Mouse (Mus musculus): ENCODE measurements around the gene Tbc1d25. TPM values are rescaled to one million over a fixed set of nuclear protein-coding genes. Genes with fewer than 3 reads are reported as not detected.

The Tbc1d25 gene
- polyA plus RNA-seq (2012; rRNA removed), result 10.1 and 13.4 TPM in 2 replicates

DNA sequence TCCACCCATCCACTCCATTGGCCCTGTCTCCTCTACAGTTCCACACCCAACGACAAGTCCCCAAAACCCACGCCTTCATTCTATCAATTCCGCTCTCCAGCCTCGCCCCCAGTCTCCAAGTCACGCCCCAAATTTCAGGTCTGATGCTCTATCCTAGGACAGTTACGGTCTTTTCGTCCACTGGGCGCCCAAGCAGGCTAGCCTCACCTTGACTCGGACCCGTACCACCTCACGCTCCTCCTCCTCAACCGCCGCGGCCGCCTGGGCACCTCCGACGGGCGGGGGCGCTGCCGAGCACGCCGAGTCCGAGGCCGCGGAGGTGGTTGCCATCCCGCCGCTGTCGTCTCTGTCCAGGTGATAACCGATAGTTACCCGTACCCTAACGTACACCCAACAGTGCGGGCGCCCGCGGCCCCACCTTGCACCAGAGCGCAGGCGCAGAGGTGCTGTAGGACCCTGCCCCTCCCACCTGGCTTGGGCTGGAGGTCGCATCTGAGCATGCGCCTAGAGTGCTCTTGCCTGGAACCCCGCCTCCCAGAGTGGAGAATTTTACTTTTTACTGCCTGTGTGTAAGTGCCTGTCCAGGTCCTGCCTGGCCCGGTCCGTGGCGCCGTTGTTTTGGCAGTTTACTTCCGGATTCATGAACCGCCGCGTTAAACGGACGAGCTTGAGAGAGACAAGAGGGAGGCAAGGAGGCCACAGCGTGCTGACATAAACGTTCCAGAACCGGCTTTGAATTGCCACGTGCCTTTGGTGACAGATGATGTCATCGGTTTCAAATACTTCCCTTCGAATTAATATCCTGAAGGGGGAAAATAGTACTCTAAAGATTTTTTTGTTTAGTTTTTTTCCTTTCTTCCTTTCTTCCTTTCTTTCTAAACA, at the start of gene Tbc1d25:
Tbc1d25 (minus strand) TSS at position 678 of the 882 bp plus-strand sequence.

DNA sequence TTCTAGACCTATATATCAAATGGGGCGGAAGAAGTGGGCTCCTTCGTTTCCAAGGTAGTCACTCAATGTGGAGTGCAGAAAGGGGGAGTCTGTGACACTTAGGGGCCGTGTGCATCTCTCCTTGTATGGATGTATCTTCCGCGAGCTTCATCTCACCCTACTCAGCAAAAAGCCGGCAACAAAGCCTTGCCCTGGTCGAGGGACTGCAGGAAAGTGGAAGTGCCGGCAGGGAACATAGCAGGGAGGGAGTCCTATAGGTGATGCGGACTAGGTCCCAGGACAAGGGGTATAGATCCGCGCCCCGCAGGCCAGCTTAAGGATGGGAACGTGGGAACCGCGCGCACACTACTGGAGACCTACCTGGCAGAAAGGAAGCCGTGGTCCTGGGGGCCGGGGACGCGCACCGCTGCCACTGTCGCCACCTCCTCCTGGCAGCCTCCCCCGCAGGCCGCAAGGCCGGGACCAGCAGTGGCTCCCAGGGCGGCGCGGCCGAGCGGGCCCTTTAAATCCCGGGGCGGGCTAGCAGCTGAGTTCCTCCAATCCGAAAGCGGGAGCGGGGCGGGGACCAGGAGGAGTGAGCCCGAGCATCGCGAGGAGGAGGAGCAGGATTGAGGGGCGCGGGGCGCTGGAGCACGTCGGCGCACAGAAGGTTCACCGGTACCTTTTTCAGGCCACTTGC, 30.2 kb upstream of the Tbc1d25 start, which contains the start of gene Porcn:
Porcn (minus strand) TSS at position 511 of the 679 bp plus-strand sequence.

DNA sequence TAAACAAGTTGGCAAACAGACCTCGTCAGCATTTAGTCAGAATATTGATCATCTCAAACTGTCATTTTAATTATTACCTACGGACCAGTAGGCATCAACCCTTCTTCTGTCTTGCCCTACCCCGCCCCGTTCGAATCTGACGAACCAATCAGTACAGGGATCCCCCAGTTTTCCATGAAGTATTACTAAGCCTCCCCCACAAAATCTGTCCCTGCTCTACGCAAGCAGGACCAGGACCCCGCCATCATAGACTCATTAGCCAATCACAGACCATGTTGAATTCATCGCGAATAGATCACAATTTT, 17.4 kb upstream of the Tbc1d25 start, which contains the start of gene Ebp:
Ebp (minus strand) TSS at position 94 of the 305 bp plus-strand sequence.

DNA sequence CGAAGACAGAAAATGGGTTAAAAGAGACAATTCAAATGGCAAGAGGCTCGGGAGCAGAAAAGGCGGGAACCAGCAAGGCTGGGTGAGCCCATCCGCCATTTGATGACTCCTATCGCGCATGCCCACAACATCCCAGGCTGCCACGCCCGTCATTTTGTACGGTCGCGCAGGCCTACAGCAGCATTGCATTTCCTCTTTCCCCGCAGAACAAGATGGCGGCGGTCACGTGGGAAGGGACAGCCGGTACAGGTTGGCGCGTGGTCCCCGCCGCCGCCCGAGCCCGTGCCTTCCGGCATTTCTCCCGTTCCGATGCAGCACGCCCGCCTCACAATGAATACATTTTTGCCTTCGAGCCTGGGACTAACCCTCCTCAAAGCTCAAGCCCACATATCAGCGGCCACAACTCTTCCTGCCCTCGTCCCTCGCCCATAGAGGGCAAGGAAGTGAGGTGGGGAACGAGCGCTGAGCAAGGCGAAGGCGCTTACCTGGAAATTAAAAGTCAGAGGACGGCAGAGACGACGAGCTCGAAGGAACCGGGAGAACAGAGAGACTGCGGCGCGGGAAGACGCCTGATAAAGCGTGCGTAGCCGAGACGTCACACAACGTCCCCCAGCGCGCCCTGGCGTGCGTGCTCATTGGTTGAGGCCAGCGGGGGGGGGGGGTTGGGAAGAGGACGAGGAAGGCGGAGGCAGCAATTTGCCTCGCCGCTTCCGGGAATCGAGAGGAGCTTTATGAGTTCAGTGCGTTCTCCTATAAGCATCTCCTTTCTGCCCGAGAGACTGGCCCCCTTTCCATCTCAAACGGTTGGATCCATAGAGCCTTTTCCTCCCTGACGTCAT, 30.6 kb downstream of the Tbc1d25 start, which contains the start of gene Rbm3:
Rbm3 (minus strand) TSS at position 728 of the 839 bp plus-strand sequence.

DNA sequence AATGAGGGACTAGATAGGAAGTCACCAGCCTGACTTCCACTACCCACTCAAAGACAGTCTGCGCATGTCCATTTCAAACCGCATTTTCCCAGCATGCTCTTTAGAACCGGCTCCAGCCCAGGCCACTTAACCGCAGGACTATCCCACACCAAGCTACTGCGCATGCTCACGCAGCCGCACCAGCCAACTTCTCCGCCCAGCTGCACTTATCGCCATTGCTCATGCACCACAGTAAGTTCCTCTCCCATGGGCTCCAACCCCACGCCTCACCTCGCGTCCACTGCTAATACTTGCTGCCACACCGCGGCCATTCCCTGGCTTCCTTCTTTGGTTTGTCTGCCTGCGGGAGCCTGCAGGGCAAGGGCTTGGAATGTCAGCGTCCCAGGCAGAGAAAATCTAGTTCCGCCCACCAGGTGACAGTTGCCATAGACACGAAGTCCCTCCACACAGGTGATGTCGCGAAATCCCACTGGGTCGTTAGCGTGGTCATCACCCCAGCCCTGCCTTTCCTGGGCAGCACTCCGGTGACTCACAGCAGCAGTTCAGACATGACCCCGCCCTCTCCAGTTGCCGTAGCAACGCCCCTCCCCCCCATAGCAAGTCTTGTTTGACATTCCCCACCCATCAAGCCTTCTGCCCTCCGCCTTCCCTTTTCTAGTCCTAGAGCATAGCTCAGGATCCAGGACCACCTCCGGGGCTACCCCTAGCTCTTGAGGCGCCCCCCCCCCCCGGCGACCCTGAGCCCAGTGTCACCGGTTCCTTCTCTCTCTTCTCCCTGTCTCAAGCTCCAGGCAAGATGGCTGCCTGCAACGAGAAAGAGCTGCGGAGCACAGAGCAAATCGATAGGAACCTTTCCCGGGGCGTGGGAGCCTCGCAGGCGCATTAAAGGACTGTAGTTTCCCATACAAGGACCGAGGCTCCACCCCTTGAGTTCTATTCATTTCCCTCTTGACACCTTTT, 43.7 kb downstream of the Tbc1d25 start, which contains the start of gene Wdr13:
Wdr13 (minus strand) TSS at position 876 of the 960 bp plus-strand sequence.

Other genes starting within 250 kb of the Tbc1d25 start
- gene Eras, start 247.6 kb downstream of the Tbc1d25 start, polyA plus RNA-seq (2012; rRNA removed), result 0.07 and 0.11 TPM in 2 replicates
- gene Hdac6, start 228.3 kb downstream of the Tbc1d25 start, polyA plus RNA-seq (2012; rRNA removed), result 88.1 and 106 TPM in 2 replicates
- 9.1 and 11.0 TPM in 2 replicates for gene Gata1, start 198.1 kb downstream of the Tbc1d25 start, polyA plus RNA-seq (2012; rRNA removed)
- 0.19 TPM in 1 of 2 replicates, not detected in the other for gene Glod5, start 157.7 kb downstream of the Tbc1d25 start, polyA plus RNA-seq (2012; rRNA removed)
- 56.8 and 78.2 TPM in 2 replicates for gene Suv39h1, start 101.4 kb downstream of the Tbc1d25 start, polyA plus RNA-seq (2012; rRNA removed)
- gene Was, start 85.7 kb downstream of the Tbc1d25 start, polyA plus RNA-seq (2012; rRNA removed), result 1.7 and 1.8 TPM in 2 replicates
- gene Wdr13, start 43.3 kb downstream of the Tbc1d25 start, polyA plus RNA-seq (2012; rRNA removed), result 85.7 and 88.6 TPM in 2 replicates
- gene Rbm3, start 30.3 kb downstream of the Tbc1d25 start, polyA plus RNA-seq (2012; rRNA removed), result 596 and 658 TPM in 2 replicates
- 15.4 and 22.9 TPM in 2 replicates for gene Ebp, start 17.3 kb upstream of the Tbc1d25 start, polyA plus RNA-seq (2012; rRNA removed)
- gene Porcn, start 30.3 kb upstream of the Tbc1d25 start, polyA plus RNA-seq (2012; rRNA removed), result 18.3 and 35.3 TPM in 2 replicates
- 33.4 and 40.6 TPM in 2 replicates for gene Ftsj1, start 76.2 kb upstream of the Tbc1d25 start, polyA plus RNA-seq (2012; rRNA removed)
- gene Slc38a5, start 95.0 kb upstream of the Tbc1d25 start, polyA plus RNA-seq (2012; rRNA removed), result 7.4 and 7.7 TPM in 2 replicates
- gene Ssxb10, start 151.2 kb upstream of the Tbc1d25 start, polyA plus RNA-seq (2012; rRNA removed), result not detected in 2 replicates
- not detected in 2 replicates for gene Ssxb9, start 190.8 kb upstream of the Tbc1d25 start, polyA plus RNA-seq (2012; rRNA removed)
- gene Ssxb1, start 237.1 kb upstream of the Tbc1d25 start, polyA plus RNA-seq (2012; rRNA removed), result not detected in 2 replicates